Mouse (Mus musculus) thymus, postnatal 0 days (tissue): Measurements from ENCODE around the gene Slx1b. TPM values are rescaled to one million over a fixed set of nuclear protein-coding genes. Genes with fewer than 3 reads are reported as not detected.

Source experiments
- DNase-seq: peaks from one replicate; pipeline ENCODE4 v3.0.0-alpha.2; 2015; ENCODE audit warnings: low spot score
- polyA plus RNA-seq: library from polyadenylated mRNA; unstranded; fragments of >200 nt; fragmentation: Nextera tagmentation; extraction: Ambion mirVana; gene quantifications from 2 replicates; pipeline ENCODE4 v1.2.1, GENCODE M21; 2015

The Slx1b gene
- polyA plus RNA-seq: 6.0 and 7.6 TPM in 2 replicates

DNA sequence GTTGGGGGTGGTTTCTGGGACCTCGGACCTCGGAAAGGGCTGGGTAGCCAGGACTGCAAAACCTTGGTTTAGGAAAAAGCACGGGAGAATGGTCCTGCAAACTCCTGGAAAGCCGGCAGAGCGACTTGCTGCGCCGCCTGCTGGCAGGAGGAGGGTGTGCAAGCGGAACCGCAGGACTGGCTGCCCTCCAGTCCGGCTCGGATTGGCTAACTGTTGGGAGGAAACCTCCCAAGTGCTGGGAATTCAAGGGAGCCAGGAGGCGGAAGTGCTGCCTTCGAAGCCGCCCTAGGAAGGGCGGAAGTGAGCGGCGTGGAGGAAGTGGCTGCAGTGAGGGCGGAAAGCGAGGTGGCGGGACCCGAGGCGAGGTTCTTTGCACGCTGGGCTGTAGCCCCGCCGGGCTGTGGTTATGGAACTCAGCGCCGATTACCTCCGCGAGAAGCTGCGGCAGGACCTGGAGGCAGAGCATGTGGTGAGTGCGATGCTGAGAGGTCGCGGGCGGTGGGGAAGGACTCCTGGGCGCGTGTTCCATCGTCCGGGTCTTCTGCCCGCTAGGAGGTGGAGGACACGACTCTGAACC, at the start of gene Slx1b:
Slx1b (minus strand) TSS at position 154 of the 577 bp plus-strand sequence.
- DNase-seq: peak; percentile 97

DNA sequence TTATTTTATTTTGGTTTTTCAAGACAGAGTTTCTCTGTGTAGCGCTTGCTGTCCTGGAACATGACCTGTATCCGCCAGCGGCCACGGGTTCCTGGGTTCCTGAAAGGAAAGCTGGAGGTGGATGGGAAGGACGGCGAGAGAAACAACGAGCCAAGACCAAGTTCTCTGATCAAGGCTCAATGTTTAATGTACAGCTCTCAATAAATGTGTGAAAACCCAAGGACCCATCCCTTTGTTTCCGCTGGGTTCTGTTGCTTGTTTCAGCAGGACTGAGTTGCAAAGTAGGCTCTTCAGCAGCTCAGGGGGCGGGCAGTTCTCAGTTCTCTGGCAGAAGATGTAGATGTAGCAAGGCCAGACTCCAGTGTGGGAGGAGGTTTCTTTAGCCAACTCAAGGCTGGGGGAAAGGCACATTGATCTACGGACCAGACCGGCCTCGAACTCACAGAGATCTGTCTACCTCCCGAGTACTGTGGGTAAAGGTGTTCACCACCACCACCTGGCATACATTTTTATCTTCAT, 46.4 kb upstream of the Slx1b start:
- no peak for DNase-seq

DNA sequence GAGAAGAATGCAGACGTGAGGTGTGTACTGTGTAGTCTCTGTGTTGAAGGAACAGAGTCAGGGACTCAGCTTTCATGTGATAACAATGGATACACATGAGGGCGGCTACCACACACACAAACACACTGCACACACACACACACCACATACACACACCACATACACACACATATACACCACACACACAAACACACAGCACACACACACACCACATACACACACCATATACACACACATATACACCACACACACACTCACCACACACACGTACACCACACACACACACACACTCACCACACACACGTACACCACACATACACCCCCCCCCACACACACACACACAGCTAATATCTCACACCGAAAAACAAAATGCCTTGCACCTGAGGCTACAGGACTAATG, 45.9 kb upstream of the Slx1b start:
- no peak for DNase-seq

DNA sequence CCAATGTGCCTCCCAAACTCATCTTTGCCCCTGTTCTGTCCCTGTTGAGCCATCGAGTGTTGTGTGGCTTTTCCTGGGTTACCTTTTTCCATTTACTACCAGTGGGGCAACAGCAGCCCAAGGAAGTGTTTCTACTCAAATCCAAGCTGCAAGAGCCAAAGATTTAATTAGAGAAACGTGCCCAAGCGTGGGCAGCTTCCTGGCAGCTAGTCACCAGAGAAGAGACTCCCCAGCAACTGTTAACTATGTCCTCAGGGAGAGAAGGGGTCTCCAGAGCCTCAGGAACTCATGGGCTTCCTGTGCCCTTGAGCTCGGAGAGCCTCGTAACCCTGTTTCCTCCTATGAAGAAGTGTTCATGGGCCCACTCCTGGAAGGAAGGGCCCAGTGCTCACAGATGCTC, 45.4 kb upstream of the Slx1b start:
- no peak for DNase-seq

- no peak for DNase-seq
Observed at GRCm38 (mm10) chr7:126740132-126740735, 44.6 kb upstream of the Slx1b start.

- DNase-seq: no peak
Observed at GRCm38 (mm10) chr7:126739551-126739950, 44.0 kb upstream of the Slx1b start.

- no peak for DNase-seq
Observed at GRCm38 (mm10) chr7:126736122-126736521, 40.5 kb upstream of the Slx1b start.

DNA sequence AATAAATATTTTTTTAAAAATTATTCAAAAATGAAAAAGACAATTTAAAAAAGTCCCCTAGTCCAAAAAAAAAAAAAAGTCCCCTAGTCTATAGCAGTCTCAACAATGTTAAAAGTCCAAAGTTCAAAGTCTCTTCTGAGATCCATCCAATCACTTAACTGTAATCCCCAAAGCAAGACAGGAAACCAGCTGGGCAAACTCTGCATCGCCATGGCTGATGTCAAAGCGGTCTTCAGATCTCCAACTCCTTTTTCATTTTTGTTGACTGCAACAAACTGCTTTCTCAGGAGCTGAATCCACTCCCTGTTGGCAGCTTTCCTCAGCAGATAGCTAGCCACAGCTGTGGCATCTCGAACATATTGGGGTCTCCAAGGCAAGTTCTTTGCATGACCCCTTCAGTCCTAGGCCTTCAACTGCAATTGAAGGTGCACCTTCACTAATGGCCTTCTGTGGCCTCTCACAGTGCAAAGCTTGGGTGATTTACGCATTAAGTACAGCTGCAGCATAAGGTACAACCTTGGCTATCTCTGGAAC, 34.7 kb upstream of the Slx1b start:
- peak; percentile 15 for DNase-seq

- DNase-seq: no peak
Observed at GRCm38 (mm10) chr7:126725667-126726066, 30.1 kb upstream of the Slx1b start.

GRCm38 (mm10) chr7:126725077-126725476, 29.5 kb upstream of the Slx1b start:
- DNase-seq: no peak

DNA sequence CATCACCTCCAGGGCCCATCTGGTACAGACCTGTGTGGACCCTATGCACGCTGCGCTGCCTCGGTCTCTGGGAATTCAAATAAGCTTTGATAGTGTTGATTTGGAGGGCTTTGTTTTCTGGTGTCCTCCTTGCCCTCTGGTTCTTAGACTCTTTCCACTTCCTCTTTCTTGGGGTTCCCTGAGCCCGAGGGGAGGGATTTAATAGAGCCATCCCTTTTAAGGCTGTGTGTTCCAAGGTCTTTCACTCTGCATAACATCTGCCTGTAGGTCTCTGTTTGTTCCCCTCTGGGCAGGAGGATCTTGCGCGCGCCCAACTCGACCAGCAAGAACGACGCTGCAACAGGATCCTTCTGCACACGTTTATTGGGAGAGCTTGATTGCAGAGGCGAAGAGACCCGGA, 26.1 kb upstream of the Slx1b start:
- DNase-seq: no peak

DNA sequence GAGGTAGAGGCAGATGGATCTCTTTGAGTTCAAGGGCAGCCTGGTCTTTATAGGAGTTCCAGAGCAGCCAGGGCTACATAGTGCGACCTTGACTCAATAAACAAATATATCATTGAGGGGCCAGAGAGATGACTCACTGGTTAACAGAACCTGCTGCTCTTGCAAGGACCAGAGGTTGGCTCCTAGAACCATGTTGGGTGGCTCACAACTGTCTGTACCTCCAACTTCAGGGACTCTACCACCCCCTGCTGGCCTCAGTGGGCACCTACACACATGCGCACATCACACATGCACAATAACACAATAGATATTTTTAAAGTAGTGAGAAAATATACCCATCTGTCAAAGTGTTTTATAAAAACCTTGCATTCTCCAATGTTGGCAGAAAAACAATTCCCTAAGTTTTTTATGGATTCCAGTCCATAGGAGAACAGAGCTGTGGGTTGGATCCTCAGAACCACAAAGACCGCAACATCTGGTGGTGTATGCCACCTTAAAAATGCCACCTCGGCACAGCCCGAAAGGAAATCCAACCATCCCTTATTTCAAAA, 23.3 kb upstream of the Slx1b start:
- DNase-seq: peak; percentile 45

GRCm38 (mm10) chr7:126717566-126717965, 22.0 kb upstream of the Slx1b start:
- no peak for DNase-seq

DNA sequence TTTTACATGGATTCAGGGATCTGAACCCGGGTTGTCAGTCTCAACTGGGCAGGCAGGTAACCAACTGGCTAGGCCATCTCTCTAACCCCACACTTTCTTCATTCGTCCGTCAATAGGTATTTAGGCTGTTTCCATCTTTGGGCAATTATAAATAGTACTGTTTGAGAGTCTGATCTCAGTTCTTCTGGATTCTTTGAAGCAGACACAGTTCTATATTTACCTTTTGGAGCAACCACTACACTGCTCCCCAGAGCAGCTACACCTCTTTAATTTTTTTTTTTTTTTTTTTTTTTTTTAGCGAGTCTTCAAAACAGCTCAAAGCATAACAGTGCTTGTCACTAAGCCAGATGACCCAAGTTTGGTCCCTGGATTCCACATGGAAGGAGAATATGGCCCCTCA, 20.1 kb upstream of the Slx1b start:
- no peak for DNase-seq

GRCm38 (mm10) chr7:126711910-126712309, 16.3 kb upstream of the Slx1b start:
- DNase-seq: peak; percentile 69

- DNase-seq: peak; percentile 50
Observed at GRCm38 (mm10) chr7:126710266-126710665, 14.7 kb upstream of the Slx1b start.

GRCm38 (mm10) chr7:126708175-126708952, 12.8 kb upstream of the Slx1b start:
- peak; percentile 7 for DNase-seq

DNA sequence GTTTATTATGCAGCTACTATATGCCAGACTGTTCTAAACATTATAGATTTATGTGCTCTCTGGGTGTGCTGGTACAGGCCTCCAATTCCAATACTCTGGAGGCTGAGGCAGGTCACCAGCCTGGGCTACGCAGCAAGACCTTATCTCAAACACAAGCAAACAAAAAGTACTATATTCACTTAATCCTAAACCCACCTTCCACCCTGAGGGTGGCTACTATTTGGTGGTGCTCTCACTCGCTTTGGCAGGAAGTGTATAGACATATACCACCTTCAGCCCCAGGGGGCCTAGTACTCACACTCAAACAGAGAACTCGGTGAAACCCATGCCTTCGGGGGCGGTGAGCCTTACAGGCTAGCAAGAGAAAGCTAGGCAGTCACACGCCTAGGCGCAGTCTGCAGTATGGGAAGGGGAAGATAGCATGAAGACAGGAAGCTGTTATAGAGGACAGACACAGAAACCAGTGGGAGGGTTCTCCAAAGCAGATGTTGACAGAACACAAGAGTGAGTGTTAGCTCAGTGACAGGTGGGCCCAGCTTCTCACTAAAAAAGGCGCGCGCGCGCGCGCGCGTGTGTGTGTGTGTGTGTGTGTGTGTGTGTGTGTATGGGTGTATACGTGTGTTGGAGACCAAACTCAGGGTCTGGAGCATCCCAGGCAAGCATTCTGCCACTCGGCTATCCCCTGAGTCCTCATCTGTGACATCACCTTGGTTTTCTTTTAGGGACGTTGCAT, 12.0 kb upstream of the Slx1b start, which contains the start of gene Coro1a:
Coro1a (minus strand) TSS at position 346 of the 733 bp plus-strand sequence.
- DNase-seq: peak; percentile 90

DNA sequence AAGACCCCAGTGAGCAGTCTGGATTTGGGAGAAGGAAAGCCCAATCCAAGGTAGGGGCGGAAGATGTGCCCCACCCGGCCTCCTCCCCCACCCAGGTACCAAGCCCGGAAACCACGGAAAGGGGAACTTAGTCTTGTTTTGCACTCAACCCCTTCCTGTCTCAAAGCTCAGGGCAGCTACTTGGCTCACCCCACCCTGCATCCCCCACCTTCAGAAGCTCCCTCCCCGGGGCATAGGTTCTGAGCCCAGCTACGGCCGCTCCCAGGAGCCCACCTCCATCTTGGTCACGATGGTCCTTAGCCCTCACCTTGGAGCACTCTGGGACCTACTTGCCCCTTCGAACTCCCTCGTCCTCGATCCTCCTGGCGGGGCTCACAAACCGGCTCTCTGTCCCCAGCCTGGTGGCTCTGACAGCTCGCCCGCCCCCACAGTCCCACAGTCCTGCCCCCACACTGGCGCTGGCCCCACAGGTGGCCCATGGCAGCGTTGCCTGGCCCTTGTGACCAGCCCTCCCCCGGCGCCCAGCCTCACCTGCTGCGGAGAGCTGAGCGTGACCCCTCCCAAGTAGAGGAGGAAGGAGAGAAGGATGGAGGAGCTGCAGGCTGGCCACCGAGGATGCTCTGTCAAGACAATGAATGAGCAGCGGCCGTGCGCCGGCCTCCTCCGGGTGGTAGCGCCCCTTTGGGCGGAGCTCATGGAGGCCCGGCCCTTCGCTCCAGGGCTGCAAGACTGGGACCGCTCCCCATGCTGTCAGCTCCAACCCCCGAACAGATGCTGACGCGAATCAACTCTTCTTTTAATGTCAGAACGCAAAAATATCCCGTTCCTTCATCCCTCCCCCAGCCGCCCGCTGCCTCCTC, 8.8 kb upstream of the Slx1b start:
- peak; percentile 87 for DNase-seq

DNA sequence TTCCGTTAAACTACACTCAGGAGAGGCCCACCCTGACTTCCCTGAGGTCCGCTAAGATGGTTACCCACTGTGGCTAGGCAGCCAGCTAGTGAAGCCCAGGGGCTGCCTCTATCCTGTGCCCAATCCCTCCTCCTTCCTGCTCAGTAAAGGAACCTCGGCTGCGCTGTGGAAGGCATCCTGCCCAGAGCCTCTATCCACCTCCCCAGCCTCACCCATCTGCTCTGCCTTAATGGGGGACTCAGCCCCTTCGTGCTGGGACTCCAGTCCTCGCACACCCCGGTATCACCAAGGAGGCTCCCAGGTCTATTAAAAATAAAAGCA, 8.1 kb upstream of the Slx1b start:
- no peak for DNase-seq
